Mouse (Mus musculus) embryonic facial prominence, embryonic 13.5 days (tissue): Measurements from ENCODE around the gene Gna15. TPM values are rescaled to one million over a fixed set of nuclear protein-coding genes. Genes with fewer than 3 reads are reported as not detected.
A peak's percentile ranks its signal among the peaks of the same experiment; 100 is the strongest.

Experiments used
- ATAC-seq: fragments of 200-750 bp; cut with Nextera tagmentation; 2 replicates; pipeline ENCODE4 v1.8.0; 2017; ENCODE audit warnings: low read depth; ENCODE audit not compliant: insufficient number of reproducible peaks, insufficient read depth, low FRiP score, low TSS enrichment
- H3K27ac ChIP-seq: fragments of 300-500 bp; sonication (generic); 2 replicates; pipeline ENCODE4 v1.5.1; 2015; ENCODE audit warnings: moderate library complexity, mild to moderate bottlenecking, inconsistent platforms
- H3K27me3 ChIP-seq: fragments of 300-500 bp; sonication (generic); 2 replicates; pipeline ENCODE4 v1.6.1; 2015; ENCODE audit warnings: mild to moderate bottlenecking, inconsistent platforms
- H3K36me3 ChIP-seq: fragments of 300-500 bp; sonication (generic); 2 replicates; pipeline ENCODE4 v1.6.1; 2015; ENCODE audit warnings: mild to moderate bottlenecking, inconsistent platforms
- H3K4me1 ChIP-seq: fragments of 300-500 bp; sonication (generic); 2 replicates; pipeline ENCODE4 v1.6.1; 2015; ENCODE audit warnings: inconsistent platforms
- H3K4me2 ChIP-seq: fragments of 300-500 bp; sonication (generic); 2 replicates; pipeline ENCODE4 v1.6.1; 2015; ENCODE audit warnings: moderate library complexity, mild to moderate bottlenecking, inconsistent platforms
- H3K4me3 ChIP-seq: fragments of 300-500 bp; sonication (generic); 2 replicates; pipeline ENCODE4 v1.5.1; 2015; ENCODE audit warnings: mild to moderate bottlenecking, inconsistent platforms
- H3K9ac ChIP-seq: fragments of 300-500 bp; sonication (generic); 2 replicates; pipeline ENCODE4 v1.6.1; 2015; ENCODE audit warnings: mild to moderate bottlenecking, inconsistent platforms
- H3K9me3 ChIP-seq: fragments of 300-500 bp; sonication (generic); 2 replicates; pipeline ENCODE4 v1.6.1; 2016; ENCODE audit warnings: inconsistent platforms
- WGBS: fragments of 180-500 bp; shearing (Covaris S2); methylation state at CpG from one replicate; pipeline ENCODE4 v1.1.7; 2015; ENCODE audit warnings: mixed read lengths; 5-methylcytosine and 5-hydroxymethylcytosine counted together
- polyA plus RNA-seq: library from polyadenylated mRNA; unstranded; fragments of >200 nt; fragmentation: Nextera tagmentation; extraction: Ambion mirVana; gene quantifications from 2 replicates; pipeline ENCODE4 v1.2.1, GENCODE M21; 2015

Gene Gna15
- polyA plus RNA-seq, 1 experiment from 2014 or later, result 2.1 TPM

DNA sequence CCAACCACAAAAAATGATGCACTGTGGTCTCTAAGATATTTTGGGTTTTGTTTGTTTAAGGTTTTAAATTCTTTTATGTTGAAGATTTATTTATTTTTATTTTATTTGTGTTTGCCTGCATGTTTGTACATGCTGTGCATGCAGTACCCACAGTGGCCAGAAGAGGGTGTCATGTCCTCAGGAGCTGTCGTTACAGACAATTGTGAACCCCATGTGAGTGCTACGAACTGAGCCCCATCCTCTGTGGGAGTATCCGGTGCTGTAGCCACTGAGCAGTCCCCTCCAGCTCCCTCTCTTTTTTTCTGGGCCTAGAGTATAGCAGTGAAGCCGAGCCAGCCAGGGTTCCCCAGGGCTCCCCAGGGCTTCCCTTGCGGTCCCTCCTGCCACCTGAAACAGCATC, 29.2 kb upstream of the Gna15 start:
- Histone ChIP-seq H3K36me3 (no peaks in the 10 kb centered on the region), H3K27me3 (no peaks in the 10 kb centered on the region), H3K9me3 (no peaks in the 10 kb centered on the region), H3K4me2 (no peak overlapping the region), H3K27ac (no peak overlapping the region), H3K4me1 (peaks cover 8% of the 10 kb centered on the region; the same call in 1 of the 2 replicates), H3K9ac (no peak overlapping the region), H3K4me3 (no peak overlapping the region)
- ATAC-seq, result no peak
- 88% methylated on average over 5 of the region's 5 CpGs for WGBS

DNA sequence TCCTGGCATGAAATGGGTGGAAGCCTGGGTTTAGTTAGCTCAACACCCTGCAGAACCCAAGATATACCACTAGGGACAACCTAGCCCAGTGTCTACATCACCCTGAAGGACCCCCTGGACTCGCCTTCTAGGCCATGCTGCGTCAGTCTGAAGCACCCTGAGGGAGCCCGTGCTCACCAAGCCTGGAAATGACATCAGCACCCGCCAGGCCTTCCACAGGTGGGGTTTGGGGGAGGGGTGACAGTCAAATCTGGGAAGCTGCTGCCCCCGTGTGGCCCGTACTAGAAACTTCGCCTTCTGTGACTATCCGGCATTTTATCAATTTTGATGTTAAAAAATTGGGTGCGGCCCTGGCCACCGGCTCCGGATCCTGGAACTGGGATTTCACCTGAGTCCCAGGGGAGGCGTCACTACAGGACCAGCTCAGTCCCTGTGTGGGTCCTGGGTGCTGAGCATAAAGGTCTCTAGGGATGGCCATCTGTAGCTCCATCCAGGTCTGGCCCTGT, 27.6 kb upstream of the Gna15 start:
- Histone ChIP-seq H3K36me3 (no peaks in the 10 kb centered on the region), H3K9me3 (no peaks in the 10 kb centered on the region), H3K4me3 (peak overlapping the region; percentile 3; the same call in 1 of the 2 replicates), H3K4me2 (peak overlapping the region; percentile 28), H3K27me3 (no peaks in the 10 kb centered on the region), H3K4me1 (peaks cover 8% of the 10 kb centered on the region; the same call in 1 of the 2 replicates), H3K9ac (no peak overlapping the region), H3K27ac (peak overlapping the region; percentile 66)
- WGBS, result 3% methylated on average over 12 of the region's 12 CpGs
- ATAC-seq, result peak; percentile 71; the same call in 1 of the 2 replicates

DNA sequence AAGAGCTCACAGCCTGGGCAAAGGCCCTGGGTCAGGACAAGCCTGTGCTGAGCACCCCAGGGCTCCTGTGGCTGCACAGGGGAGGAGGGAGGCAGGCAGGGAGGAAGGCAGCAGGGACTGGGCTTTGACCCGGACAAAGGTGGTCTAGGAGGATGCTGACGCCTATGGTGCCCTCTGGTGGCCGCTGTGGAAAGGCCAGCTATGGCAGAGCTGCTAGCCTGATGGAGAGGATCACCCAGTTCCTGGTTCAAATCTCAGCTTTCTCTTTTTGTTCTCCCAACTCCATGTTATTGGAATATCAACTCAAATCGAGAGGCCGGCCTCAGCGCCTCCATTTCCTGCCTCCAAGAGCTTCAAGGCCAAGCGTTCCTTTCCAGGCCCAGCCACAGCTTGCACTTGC, 26.2 kb upstream of the Gna15 start:
- Histone ChIP-seq H3K4me1 (peaks cover 13% of the 10 kb centered on the region; the same call in 1 of the 2 replicates), H3K9ac (no peak overlapping the region), H3K27me3 (no peaks in the 10 kb centered on the region), H3K4me3 (no peak overlapping the region), H3K4me2 (no peak overlapping the region), H3K36me3 (no peaks in the 10 kb centered on the region), H3K9me3 (no peaks in the 10 kb centered on the region), H3K27ac (no peak overlapping the region)
- WGBS, result 11% methylated on average over 7 of the region's 7 CpGs
- ATAC-seq, result no peak

DNA sequence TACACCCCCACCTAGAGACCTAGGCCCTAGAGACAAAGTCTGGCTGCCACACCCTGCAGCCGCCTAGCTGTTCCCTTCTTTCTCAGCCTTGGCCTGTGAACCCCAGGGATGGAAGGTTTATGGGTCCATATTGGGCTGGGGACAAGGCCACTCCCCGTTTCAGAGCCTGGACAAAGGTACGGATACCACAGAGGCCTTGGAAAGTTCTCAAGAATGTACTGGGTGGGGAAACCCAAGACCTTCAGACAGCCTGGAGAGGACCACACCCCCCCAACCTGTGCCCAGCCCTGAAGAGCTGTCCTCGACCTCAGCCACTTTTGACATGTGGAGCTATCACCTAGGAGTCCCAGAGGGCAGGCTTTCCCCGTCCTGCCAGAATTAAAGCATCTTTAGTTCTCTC, 24.9 kb upstream of the Gna15 start:
- Histone ChIP-seq H3K4me3 (no peak overlapping the region), H3K4me1 (peaks cover 16% of the 10 kb centered on the region), H3K9ac (no peak overlapping the region; the same call in 1 of the 2 replicates), H3K36me3 (no peaks in the 10 kb centered on the region), H3K4me2 (no peak overlapping the region), H3K9me3 (no peaks in the 10 kb centered on the region), H3K27ac (no peak overlapping the region), H3K27me3 (no peaks in the 10 kb centered on the region)
- no peak for ATAC-seq
- WGBS, result 71% methylated on average over 5 of the region's 5 CpGs

DNA sequence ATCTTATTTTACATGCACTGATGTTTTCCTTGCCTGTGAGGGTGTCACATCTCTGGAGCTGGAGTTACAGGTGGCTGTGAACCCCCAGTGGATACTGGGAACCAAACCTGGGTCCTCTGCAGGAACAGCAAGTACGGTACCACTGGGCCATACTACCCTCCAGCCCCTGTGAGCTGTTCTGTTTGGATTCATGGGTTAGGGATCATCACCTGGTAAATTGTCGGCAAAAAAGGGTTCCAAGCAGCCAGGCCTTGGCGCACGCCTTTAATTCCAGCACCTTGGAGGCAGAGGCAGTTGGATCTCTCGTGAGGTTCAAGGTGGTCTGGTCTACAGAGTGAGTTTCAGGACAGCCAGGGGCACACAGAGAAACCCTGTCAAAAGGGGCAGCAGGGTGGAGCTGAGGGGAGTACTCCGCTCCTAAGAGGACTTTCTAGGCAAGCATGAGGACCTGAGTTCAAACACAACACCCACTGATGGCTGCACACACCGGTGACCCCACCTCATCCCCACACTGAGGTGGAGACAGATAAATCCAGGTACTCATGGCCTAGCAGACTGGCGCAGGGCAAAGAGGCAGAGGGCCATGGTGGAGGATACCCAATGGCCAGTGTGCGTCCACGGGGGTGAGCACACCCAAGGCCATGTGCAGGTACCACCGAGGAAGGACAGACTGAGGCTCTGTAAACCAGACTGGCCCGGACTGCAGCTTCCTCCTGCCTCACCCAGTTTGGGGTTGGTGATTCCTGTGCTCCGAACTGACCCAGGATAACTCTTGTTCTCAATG, 23.0 kb upstream of the Gna15 start:
- ATAC-seq, result no peak
- 92% methylated on average over 13 of the region's 13 CpGs for WGBS
- peak overlapping the region; percentile 32; the same call in 1 of the 2 replicates for H3K9ac ChIP-seq

DNA sequence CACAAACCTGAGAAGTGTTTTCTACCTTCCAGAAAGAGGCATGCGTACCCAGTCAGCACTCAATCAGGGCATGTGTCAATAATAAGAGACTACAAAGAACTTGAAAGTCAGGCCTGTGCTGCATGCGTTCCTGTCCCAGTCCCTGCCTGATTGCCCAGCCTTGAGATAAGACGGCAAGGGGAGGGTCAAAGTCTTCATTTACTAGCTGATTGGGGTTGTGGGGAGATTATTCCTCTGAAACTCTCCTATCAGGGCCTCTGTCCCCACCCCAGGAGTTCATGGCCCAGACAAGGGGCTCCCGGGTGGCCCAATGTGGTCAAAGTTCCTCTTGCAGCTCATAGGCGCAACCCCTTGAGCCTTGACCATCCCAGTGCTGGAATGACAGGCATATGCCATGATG, 22.3 kb upstream of the Gna15 start:
- Histone ChIP-seq H3K36me3 (peaks cover 15% of the 10 kb centered on the region; the same call in 1 of the 2 replicates), H3K9ac (0 out of 2 replicates have a peak overlapping the region, but pooled peaks have one; percentile 21), H3K4me3 (no peak overlapping the region), H3K4me2 (no peak overlapping the region), H3K27ac (no peak overlapping the region), H3K27me3 (no peaks in the 10 kb centered on the region), H3K4me1 (peaks cover 35% of the 10 kb centered on the region), H3K9me3 (no peaks in the 10 kb centered on the region)
- 76% methylated on average over 5 of the region's 5 CpGs for WGBS
- no peak for ATAC-seq

More for the DNA sequence above, 23.0 kb upstream of the Gna15 start:
- Histone ChIP-seq H3K9me3 (no peaks in the 10 kb centered on the region), H3K27me3 (no peaks in the 10 kb centered on the region), H3K4me1 (peaks cover 35% of the 10 kb centered on the region), H3K27ac (no peak overlapping the region), H3K36me3 (peaks cover 9% of the 10 kb centered on the region; the same call in 1 of the 2 replicates), H3K4me3 (no peak overlapping the region), H3K4me2 (no peak overlapping the region)

DNA sequence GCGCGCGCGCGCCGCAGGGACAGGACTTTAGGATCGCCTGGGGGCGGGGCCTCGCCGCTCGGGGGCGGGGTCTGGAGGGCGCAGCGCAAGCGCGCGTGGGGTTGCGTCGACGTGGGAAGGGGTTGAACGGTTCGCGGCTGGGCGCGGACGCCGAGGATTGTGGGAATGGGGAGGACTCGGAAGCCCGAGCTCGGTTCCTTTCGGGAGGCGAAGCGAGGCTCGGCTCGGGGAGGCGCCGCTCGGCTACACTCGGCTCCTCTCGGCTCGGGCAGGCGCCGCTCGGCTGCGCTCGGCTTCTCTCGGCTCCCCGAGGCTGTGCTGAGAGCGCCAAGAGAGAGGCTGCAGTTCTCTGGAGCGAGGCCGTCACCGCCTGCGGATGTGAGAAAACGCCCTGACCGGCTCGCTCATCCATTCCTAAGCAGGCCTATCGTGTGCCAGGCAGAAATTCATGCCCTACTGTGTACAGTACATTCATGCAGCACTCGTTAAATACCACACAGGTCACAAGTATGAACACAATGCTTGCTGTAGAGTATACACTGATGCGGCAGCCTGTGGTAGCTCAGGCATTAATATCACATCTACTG, 21.2 kb upstream of the Gna15 start, which contains the start of gene Gna11:
Gene Gna11 (minus strand): TSS at position 30 of the 587 bp plus-strand sequence.
- peak within 1 kb of the TSS; percentile 98 for H3K9ac ChIP-seq
- H3K27ac ChIP-seq, result peak within 1 kb of the TSS; percentile 74
- peaks cover 36% of the 10 kb centered on the region for H3K4me1 ChIP-seq
- peak; percentile 93 for ATAC-seq
- H3K36me3 ChIP-seq, result peaks cover 24% of the 10 kb centered on the region
- no peaks in the 10 kb centered on the region for H3K27me3 ChIP-seq
- 2% methylated on average over 42 of the region's 59 CpGs for WGBS
- H3K9me3 ChIP-seq, result no peaks in the 10 kb centered on the region
- peak within 1 kb of the TSS; percentile 97 for H3K4me2 ChIP-seq
- peak within 1 kb of the TSS; percentile 99 for H3K4me3 ChIP-seq

DNA sequence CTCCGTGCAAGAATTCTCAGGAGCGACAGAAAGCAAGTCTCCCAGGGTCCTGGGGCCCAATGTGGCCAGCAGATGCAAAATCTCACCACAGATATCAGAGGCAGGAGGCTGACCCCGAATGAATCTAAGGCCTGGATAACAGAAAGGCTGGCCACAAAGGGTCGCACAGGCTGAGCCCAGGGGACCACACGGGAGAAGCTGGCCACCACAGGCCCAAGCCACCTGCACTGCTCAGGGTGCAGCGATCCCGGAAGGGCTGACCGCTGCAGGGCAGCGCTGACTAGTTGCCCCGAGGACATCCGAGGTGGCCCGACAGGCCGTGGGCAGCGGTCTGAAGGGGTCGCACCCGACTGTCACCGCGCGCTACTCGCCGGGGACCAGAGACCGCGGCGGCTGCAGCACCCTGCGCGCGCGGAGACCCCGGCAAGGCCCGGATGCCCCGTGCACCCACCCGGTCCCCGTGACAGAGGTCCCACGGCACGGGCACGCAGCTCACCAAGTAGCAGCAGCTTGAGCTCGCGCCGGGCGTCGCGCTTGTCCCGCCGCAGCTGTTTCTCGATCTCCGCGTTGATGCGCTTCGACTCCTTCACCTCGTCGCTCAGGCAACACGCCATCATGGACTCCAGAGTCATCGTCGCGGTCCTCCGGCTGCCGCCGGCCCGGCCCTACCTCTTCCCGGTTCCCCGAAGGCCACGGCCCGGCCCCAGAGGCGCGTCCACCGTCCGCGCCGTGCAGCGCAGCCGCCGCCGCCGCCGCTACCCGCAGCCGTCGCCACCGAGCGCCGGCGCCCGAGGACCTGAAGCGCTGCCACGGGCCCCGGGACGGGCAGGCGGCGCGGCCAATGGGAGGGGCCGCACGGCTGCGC, 20.5 kb upstream of the Gna15 start:
- WGBS, result under 1% methylated on average over 93 of the region's 93 CpGs
- no peak; the same call in 1 of the 2 replicates for ATAC-seq

DNA sequence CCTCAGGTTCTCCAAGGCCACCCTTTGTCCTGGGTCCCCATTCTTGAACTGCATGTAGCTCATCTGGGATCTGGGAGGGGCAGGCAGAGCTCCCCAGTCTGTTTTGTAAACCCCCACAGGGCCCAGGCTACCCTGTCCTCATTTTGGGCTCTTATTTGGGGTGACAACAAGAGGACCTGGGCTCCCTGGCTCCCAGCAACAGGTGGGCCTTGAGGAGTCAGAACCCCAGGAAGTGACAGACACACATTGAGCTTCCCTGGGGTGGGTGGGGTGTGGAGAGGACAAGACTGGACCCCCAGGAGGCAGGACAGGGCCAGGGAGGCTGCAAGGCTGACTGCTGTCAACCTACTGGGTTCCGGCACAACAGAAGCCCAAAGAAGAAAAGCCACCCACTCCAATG, 19.6 kb upstream of the Gna15 start:
- Histone ChIP-seq H3K36me3 (peaks cover 36% of the 10 kb centered on the region), H3K9me3 (no peaks in the 10 kb centered on the region), H3K9ac (peak overlapping the region; percentile 98), H3K27me3 (no peaks in the 10 kb centered on the region), H3K4me3 (peak overlapping the region; percentile 99), H3K4me1 (peaks cover 36% of the 10 kb centered on the region), H3K27ac (no peak overlapping the region), H3K4me2 (peak overlapping the region; percentile 97)
- WGBS, result 76% methylated on average over 1 of the region's 1 CpGs
- no peak for ATAC-seq

More for the DNA sequence above, 20.5 kb upstream of the Gna15 start:
- Histone ChIP-seq H3K36me3 (peaks cover 31% of the 10 kb centered on the region), H3K9ac (peak overlapping the region; percentile 98), H3K4me3 (peak overlapping the region; percentile 99), H3K9me3 (no peaks in the 10 kb centered on the region), H3K4me1 (peaks cover 36% of the 10 kb centered on the region), H3K27ac (peak overlapping the region; percentile 73), H3K27me3 (no peaks in the 10 kb centered on the region), H3K4me2 (peak overlapping the region; percentile 97)

DNA sequence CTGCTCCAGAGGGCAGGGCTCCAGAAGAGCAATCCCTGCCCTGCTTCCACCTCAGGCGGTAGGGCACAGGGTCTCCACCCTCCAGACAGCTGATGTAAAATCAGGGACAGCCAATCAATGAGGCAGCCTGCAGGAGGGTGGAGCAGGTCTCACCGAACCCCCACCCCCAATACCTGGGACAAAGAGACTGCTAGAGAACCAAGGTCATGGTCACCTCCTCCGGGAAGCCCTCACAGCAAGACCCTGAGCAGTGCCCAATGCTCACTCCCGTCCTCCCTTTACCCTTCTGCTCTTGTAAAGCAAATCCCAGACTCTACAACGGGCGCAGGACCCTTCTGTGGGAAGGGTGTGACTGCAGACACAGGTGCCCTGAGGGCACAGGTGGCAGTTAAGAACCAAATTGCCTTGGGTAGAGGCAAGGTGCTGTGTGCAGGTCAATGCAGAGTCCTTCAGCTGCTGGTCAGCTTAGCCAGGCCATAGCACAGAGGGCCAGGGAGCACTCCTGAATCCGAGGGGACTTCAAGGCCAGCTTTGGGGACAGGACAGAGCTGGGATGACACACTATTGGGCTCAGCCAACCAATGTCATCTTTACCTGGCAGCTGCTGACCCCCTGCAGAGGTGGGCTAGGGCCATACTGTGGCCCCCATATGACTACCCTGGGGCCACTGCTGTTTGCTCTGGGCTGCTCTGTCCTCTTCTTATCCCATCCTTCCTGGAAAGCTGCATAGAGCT, 18.9 kb upstream of the Gna15 start:
- Histone ChIP-seq H3K36me3 (peaks cover 36% of the 10 kb centered on the region), H3K4me2 (peak overlapping the region; percentile 97), H3K27ac (no peak overlapping the region), H3K9me3 (no peaks in the 10 kb centered on the region), H3K9ac (peak overlapping the region; percentile 98), H3K27me3 (no peaks in the 10 kb centered on the region), H3K4me1 (peaks cover 36% of the 10 kb centered on the region), H3K4me3 (peak overlapping the region; percentile 99)
- WGBS, result 75% methylated on average over 7 of the region's 7 CpGs
- ATAC-seq, result no peak
